Mouse (Mus musculus): Measurements from ENCODE around the gene Rad9b.
A peak's percentile ranks its signal among the peaks of the same experiment; 100 is the strongest.

DNA sequence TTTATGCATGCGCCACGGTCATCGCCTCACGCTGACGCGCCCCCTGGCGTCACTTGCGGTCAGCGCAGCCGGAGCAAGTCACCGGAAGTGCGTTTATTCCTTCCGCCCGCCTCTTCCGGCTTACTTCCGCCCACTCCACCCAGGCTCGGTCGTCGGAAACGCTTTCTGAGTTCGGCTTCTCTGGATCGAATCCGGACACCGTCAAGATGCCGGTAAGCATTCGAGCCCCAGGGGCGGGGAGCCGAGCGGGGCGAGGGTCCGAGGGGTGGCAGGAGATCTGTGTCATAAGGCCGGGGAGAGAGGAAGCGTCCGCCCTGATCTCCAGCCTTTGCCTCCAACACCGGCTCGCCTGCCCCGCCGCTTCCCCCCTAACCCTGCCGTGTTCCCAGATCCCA, 37.8 kb upstream of the Rad9b start, which contains the start of gene Arpc3:
- TF ChIP-seq CTCF (conservative IDR thresholded peaks at IDR 0.05 in 1 of 2, IDR thresholded peaks at IDR 0.05 in 1 of 2; ENCODE audit: low read depth in 2 of 2, low read length in 2 of 2) (peak; percentile 53 to 91), MAX (IDR thresholded peaks at IDR 0.05; ENCODE audit: low read length) (peak; percentile 98), EP300 (IDR thresholded peaks at IDR 0.05; ENCODE audit: low read length) (no peak), IRF4 (IDR thresholded peaks at IDR 0.05; ENCODE audit: low read depth, low read length) (peak; percentile 76), MYC (IDR thresholded peaks at IDR 0.05; ENCODE audit: low read depth, low read length) (peak; percentile 88), KAT2A (IDR thresholded peaks at IDR 0.05; ENCODE audit: insufficient replicate concordance, low read length) (peak; percentile 73; the same call in 1 of the 2 replicates), ZNF384 (IDR thresholded peaks at IDR 0.05; ENCODE audit: low read depth, low read length) (no peak), POLR2A (IDR thresholded peaks at IDR 0.05; ENCODE audit: low read depth, low read length) (peak; percentile 83), ETS1 (conservative IDR thresholded peaks at IDR 0.05; ENCODE audit: low read depth, low read length) (peak; percentile 60; the same call in 1 of the 2 replicates), ZKSCAN1 (IDR thresholded peaks at IDR 0.05; ENCODE audit: borderline replicate concordance, low read depth, low read length) (no peak)
